Mouse (Mus musculus) induced T-regulatory cell, adult 2 months (primary cell): Measurements from ENCODE around the gene Ptprn2.

ENCODE experiments used
- DNase-seq: peaks from one replicate; pipeline ENCODE4 v3.0.0-alpha.2; 2012; ENCODE audit warnings: low read depth

Ptprn2 gene

GRCm38 (mm10) chr12:117054925-117055570 lies 569.5 kb downstream of the Ptprn2 start:
- no peak for DNase-seq

GRCm38 (mm10) chr12:117058184-117058958 lies 572.9 kb downstream of the Ptprn2 start:
- DNase-seq = no peak

- no peak for DNase-seq
Measured at GRCm38 (mm10) chr12:117058975-117059374, 573.5 kb downstream of the Ptprn2 start.

- DNase-seq = no peak
Measured at GRCm38 (mm10) chr12:117077664-117078063, 592.1 kb downstream of the Ptprn2 start.

- DNase-seq = no peak
Measured at GRCm38 (mm10) chr12:117078945-117079344, 593.4 kb downstream of the Ptprn2 start.

- DNase-seq = no peak
Measured at GRCm38 (mm10) chr12:117079724-117080123, 594.2 kb downstream of the Ptprn2 start.

GRCm38 (mm10) chr12:117083856-117084701 lies 598.6 kb downstream of the Ptprn2 start:
- DNase-seq = no peak

- no peak for DNase-seq
Measured at GRCm38 (mm10) chr12:117084702-117085409, 599.3 kb downstream of the Ptprn2 start.

- no peak for DNase-seq
Measured at GRCm38 (mm10) chr12:117085661-117086335, 600.3 kb downstream of the Ptprn2 start.

- no peak for DNase-seq
Measured at GRCm38 (mm10) chr12:117092345-117093107, 607.0 kb downstream of the Ptprn2 start.

- DNase-seq = no peak
Measured at GRCm38 (mm10) chr12:117095941-117096340, 610.4 kb downstream of the Ptprn2 start.

- no peak for DNase-seq
Measured at GRCm38 (mm10) chr12:117098295-117098694, 612.8 kb downstream of the Ptprn2 start.

GRCm38 (mm10) chr12:117106696-117107095 lies 621.2 kb downstream of the Ptprn2 start:
- no peak for DNase-seq

- no peak for DNase-seq
Measured at GRCm38 (mm10) chr12:117107143-117107616, 621.7 kb downstream of the Ptprn2 start.

GRCm38 (mm10) chr12:117115254-117115865 lies 629.8 kb downstream of the Ptprn2 start:
- no peak for DNase-seq

- no peak for DNase-seq
Measured at GRCm38 (mm10) chr12:117127078-117127477, 641.6 kb downstream of the Ptprn2 start.

- DNase-seq = no peak
Measured at GRCm38 (mm10) chr12:117127485-117127884, 642.0 kb downstream of the Ptprn2 start.

- DNase-seq = peak; percentile 12
Measured at GRCm38 (mm10) chr12:117132095-117132494, 646.6 kb downstream of the Ptprn2 start.

- DNase-seq = no peak
Measured at GRCm38 (mm10) chr12:117135205-117135604, 649.7 kb downstream of the Ptprn2 start.

GRCm38 (mm10) chr12:117136472-117137010 lies 651.0 kb downstream of the Ptprn2 start:
- DNase-seq = no peak
